Mouse (Mus musculus) liver, postnatal 0 days (tissue): ENCODE data around the gene Serpina3i. TPM values are rescaled to one million over a fixed set of nuclear protein-coding genes. Genes with fewer than 3 reads are reported as not detected.
A peak's percentile ranks its signal among the peaks of the same experiment; 100 is the strongest.

Source experiments
- ATAC-seq: fragments of 200-750 bp; cut with Nextera tagmentation; 2 replicates; pipeline ENCODE4 v1.8.0; 2017; ENCODE audit warnings: mild to moderate bottlenecking, moderate library complexity
- DNase-seq: peaks from one replicate; pipeline ENCODE4 v3.0.0-alpha.2; 2016
- H3K27ac ChIP-seq: fragments of 300-500 bp; sonication (generic); 2 replicates; pipeline ENCODE4 v1.5.1; 2014; ENCODE audit warnings: antibody characterized with exemption, moderate library complexity, mild to moderate bottlenecking, low read depth
- H3K27me3 ChIP-seq: fragments of 300-500 bp; sonication (generic); 2 replicates; pipeline ENCODE4 v1.6.1; 2014; ENCODE audit warnings: low read length, control low read depth, mixed read lengths; ENCODE audit not compliant: insufficient read depth
- H3K36me3 ChIP-seq: fragments of 300-500 bp; sonication (generic); replicated peaks from 2 replicates; pipeline ENCODE4 v1.6.1; 2014; ENCODE audit warnings: mild to moderate bottlenecking, control low read depth, low read length, moderate library complexity, mixed read lengths; ENCODE audit not compliant: insufficient read depth
- H3K4me1 ChIP-seq: fragments of 300-500 bp; sonication (generic); 2 replicates; pipeline ENCODE4 v1.6.1; 2014; ENCODE audit warnings: antibody characterized with exemption, mild to moderate bottlenecking, control low read depth; ENCODE audit not compliant: insufficient read depth
- H3K4me2 ChIP-seq: fragments of 300-500 bp; sonication (generic); 2 replicates; pipeline ENCODE4 v1.6.1; 2014; ENCODE audit warnings: low read depth, mild to moderate bottlenecking, low read length, moderate library complexity, mixed read lengths
- H3K4me3 ChIP-seq: fragments of 300-500 bp; sonication (generic); 2 replicates; pipeline ENCODE4 v1.5.1; 2014; ENCODE audit warnings: low read depth, low read length
- H3K9ac ChIP-seq: fragments of 300-500 bp; sonication (generic); replicated peaks from 2 replicates; pipeline ENCODE4 v1.6.1; 2014; ENCODE audit warnings: mild to moderate bottlenecking, moderate library complexity
- H3K9me3 ChIP-seq: fragments of 300-500 bp; sonication (generic); 2 replicates; pipeline ENCODE4 v1.6.1; 2016; ENCODE audit warnings: mild to moderate bottlenecking, control low read depth, low read length, mixed read lengths
- CTCF ChIP-seq: sonication (generic); IDR thresholded peaks from 2 replicates; pipeline ENCODE4 v1.5.1; 2016; ENCODE audit warnings: antibody characterized with exemption, low read depth
- EP300 ChIP-seq: IDR thresholded peaks from 2 replicates; pipeline ENCODE4 v1.6.1; 2016; ENCODE audit warnings: antibody characterized with exemption, low read depth, mild to moderate bottlenecking
- WGBS: fragments of 180-500 bp; shearing (Covaris S2); extraction: QIAGEN DNeasy Blood & Tissue Kit; methylation state at CpG from one replicate; pipeline ENCODE4 v1.1.7; 2014; ENCODE audit not compliant: insufficient replicate concordance; 5-methylcytosine and 5-hydroxymethylcytosine counted together
- polyA plus RNA-seq: library from polyadenylated mRNA; unstranded; fragments of >200 nt; fragmentation: Nextera tagmentation; extraction: Ambion mirVana; gene quantifications from 2 replicates; pipeline ENCODE4 v1.2.1, GENCODE M21; 2015

Serpina3i gene
- polyA plus RNA-seq, 1 experiment from 2014 or later: 0.95 TPM

GRCm38 (mm10) chr12:104245595-104245994, 17.3 kb upstream of the Serpina3i start:
- Histone ChIP-seq H3K36me3 (no peaks in the 10 kb centered on the region), H3K27ac (no peak overlapping the region), H3K4me1 (no peaks in the 10 kb centered on the region), H3K4me2 (no peak overlapping the region), H3K9me3 (no peaks in the 10 kb centered on the region), H3K4me3 (no peak overlapping the region), H3K9ac (no peak overlapping the region), H3K27me3 (no peaks in the 10 kb centered on the region)
- 44% methylated on average over 3 of the region's 3 CpGs for WGBS
- DNase-seq (no peak), ATAC-seq (no peak)
- TF ChIP-seq EP300 (no peak), CTCF (no peak)

- ATAC-seq: peak; percentile 38; the same call in 1 of the 2 replicates
- Histone ChIP-seq H3K4me2 (no peak overlapping the region), H3K36me3 (no peaks in the 10 kb centered on the region), H3K27ac (no peak overlapping the region), H3K27me3 (no peaks in the 10 kb centered on the region), H3K9ac (no peak overlapping the region), H3K9me3 (no peaks in the 10 kb centered on the region), H3K4me3 (no peak overlapping the region), H3K4me1 (no peaks in the 10 kb centered on the region)
- DNase-seq: no peak
- TF ChIP-seq EP300 (peak; percentile 78), CTCF (no peak)
Measured at GRCm38 (mm10) chr12:104247553-104248002, 15.3 kb upstream of the Serpina3i start.

- Histone ChIP-seq H3K27ac (no peak overlapping the region), H3K4me3 (no peak overlapping the region), H3K4me2 (no peak overlapping the region), H3K36me3 (no peaks in the 10 kb centered on the region), H3K4me1 (no peaks in the 10 kb centered on the region), H3K9me3 (no peaks in the 10 kb centered on the region), H3K27me3 (no peaks in the 10 kb centered on the region), H3K9ac (no peak overlapping the region)
- no peak for DNase-seq
- ATAC-seq: no peak
- TF ChIP-seq EP300: no peak
- no peak for TF ChIP-seq CTCF
- 67% methylated on average over 3 of the region's 3 CpGs for WGBS
Measured at GRCm38 (mm10) chr12:104248231-104248630, 14.7 kb upstream of the Serpina3i start.

GRCm38 (mm10) chr12:104261041-104261440, 1.9 kb upstream of the Serpina3i start:
- 39% methylated on average over 3 of the region's 3 CpGs for WGBS
- H3K4me2 ChIP-seq: no peak overlapping the region

GRCm38 (mm10) chr12:104266374-104266773, 3.5 kb downstream of the Serpina3i start:
- H3K9me3 ChIP-seq: no peaks in the 10 kb centered on the region
- no peak overlapping the region for H3K27ac ChIP-seq
- no peak overlapping the region for H3K4me2 ChIP-seq
- H3K27me3 ChIP-seq: no peaks in the 10 kb centered on the region
- TF ChIP-seq CTCF: no peak
- no peaks in the 10 kb centered on the region for H3K36me3 ChIP-seq
- 44% methylated on average over 3 of the region's 3 CpGs for WGBS
- ATAC-seq (no peak), DNase-seq (no peak)
- no peak overlapping the region for H3K9ac ChIP-seq
- H3K4me1 ChIP-seq: no peaks in the 10 kb centered on the region; the same call in 1 of the 2 replicates
- H3K4me3 ChIP-seq: no peak overlapping the region

More at GRCm38 (mm10) chr12:104261041-104261440, 1.9 kb upstream of the Serpina3i start:
- Histone ChIP-seq H3K36me3 (no peaks in the 10 kb centered on the region), H3K27ac (no peak overlapping the region), H3K9ac (no peak overlapping the region), H3K9me3 (no peaks in the 10 kb centered on the region), H3K4me3 (no peak overlapping the region), H3K4me1 (no peaks in the 10 kb centered on the region; the same call in 1 of the 2 replicates), H3K27me3 (no peaks in the 10 kb centered on the region)
- DNase-seq (no peak), ATAC-seq (no peak)
- no peak for TF ChIP-seq CTCF
- TF ChIP-seq EP300: no peak

- Histone ChIP-seq H3K9me3 (no peaks in the 10 kb centered on the region; the same call in 1 of the 2 replicates), H3K36me3 (no peaks in the 10 kb centered on the region), H3K4me1 (no peaks in the 10 kb centered on the region), H3K4me2 (no peak overlapping the region), H3K4me3 (no peak overlapping the region), H3K27me3 (no peaks in the 10 kb centered on the region), H3K27ac (no peak overlapping the region), H3K9ac (no peak overlapping the region)
- TF ChIP-seq CTCF: no peak
- TF ChIP-seq EP300: no peak
- ATAC-seq (no peak), DNase-seq (no peak)
- 85% methylated on average over 18 of the region's 18 CpGs for WGBS
Measured at GRCm38 (mm10) chr12:104278216-104279055, 15.5 kb downstream of the Serpina3i start.
